ENCODE assay signal across 23 mouse cellular contexts in genomic region chr5:147107276-147107675, GRCm38 (mm10).
"Had no signal": no experiment of that assay in that cellular context is flagged by ENCODE, and none has a peak within 500 bp of the region (broad histone marks: within the 10 kb centered on the region; RNA-seq: fewer than 3 reads in every experiment).

No protein-coding gene starts in this region.

- H3K4me3 ChIP-seq: layer of hippocampus, adult 2 months; left cerebral cortex, adult 2 months; limb, embryonic 12.5 days; limb, embryonic 15.5 days; midbrain, embryonic 12.5 days; midbrain, embryonic 15.5 days; neural tube, embryonic 12.5 days; neural tube, embryonic 15.5 days had no signal

- H3K4me1 ChIP-seq: limb, embryonic 12.5 days; limb, embryonic 15.5 days; midbrain, embryonic 12.5 days; midbrain, embryonic 15.5 days; neural tube, embryonic 12.5 days; neural tube, embryonic 15.5 days had no signal

- H3K27ac ChIP-seq: kidney, postnatal 0 days; layer of hippocampus, adult 2 months; left cerebral cortex, adult 2 months; limb, embryonic 12.5 days; limb, embryonic 15.5 days; liver, embryonic 14.5 days; macrophage; midbrain, embryonic 12.5 days; midbrain, embryonic 15.5 days; neural tube, embryonic 12.5 days; neural tube, embryonic 15.5 days; stomach, postnatal 0 days had no signal

- H3K9me3 ChIP-seq: limb, embryonic 15.5 days; midbrain, embryonic 12.5 days; midbrain, embryonic 15.5 days; neural tube, embryonic 12.5 days; neural tube, embryonic 15.5 days had no signal

- H3K27me3 ChIP-seq: limb, embryonic 12.5 days; limb, embryonic 15.5 days; midbrain, embryonic 12.5 days; midbrain, embryonic 15.5 days; neural tube, embryonic 12.5 days; neural tube, embryonic 15.5 days had no signal

- DNase-seq: kidney, postnatal 25 days; layer of hippocampus, postnatal 36 days; left cerebral cortex, postnatal 4 days; liver, postnatal 0 days; lung, embryonic 14.5 days; right cerebral cortex, adult 18-20 months; right cerebral cortex, postnatal 14 days; right cerebral cortex, postnatal 4 days; thymus, adult 2 months; thymus, postnatal 14 days; thymus, postnatal 4 days had no signal
